Mouse (Mus musculus) testis, adult 2 months (tissue): ENCODE data around the gene Mkrn1. TPM values are rescaled to one million over a fixed set of nuclear protein-coding genes. Genes with fewer than 3 reads are reported as not detected.
A peak's percentile ranks its signal among the peaks of the same experiment; 100 is the strongest.

Source experiments
- H3K27ac ChIP-seq: fragments of 200-500 bp; 2 replicates; pipeline ENCODE4 v1.5.1; 2012; ENCODE audit warnings: low read depth, low read length; ENCODE audit not compliant: control insufficient read depth, insufficient read depth
- H3K27me3 ChIP-seq: fragments of 200-500 bp; 2 replicates; pipeline ENCODE4 v1.6.1; 2012; ENCODE audit warnings: mild to moderate bottlenecking, low read length, moderate library complexity; ENCODE audit not compliant: control insufficient read depth, insufficient read depth
- H3K36me3 ChIP-seq: fragments of 200-500 bp; 2 replicates; pipeline ENCODE4 v1.6.1; 2012; ENCODE audit warnings: mild to moderate bottlenecking, low read length; ENCODE audit not compliant: control insufficient read depth, insufficient read depth
- H3K4me1 ChIP-seq: fragments of 200-500 bp; 2 replicates; pipeline ENCODE4 v1.6.1; 2012; ENCODE audit warnings: low read length; ENCODE audit not compliant: control insufficient read depth, insufficient read depth
- H3K4me3 ChIP-seq: fragments of 200-500 bp; 2 replicates; pipeline ENCODE4 v1.5.1; 2012; ENCODE audit warnings: low read depth, mild to moderate bottlenecking, low read length, moderate library complexity, mixed read lengths; ENCODE audit not compliant: control insufficient read depth
- CTCF ChIP-seq: fragments of 200-500 bp; IDR thresholded peaks from 2 replicates; pipeline ENCODE4 v1.5.1; 2012; ENCODE audit warnings: low read depth, mild to moderate bottlenecking, inconsistent platforms, low read length, moderate library complexity; ENCODE audit not compliant: control insufficient read depth, insufficient read depth, insufficient replicate concordance
- POLR2A ChIP-seq: fragments of 200-500 bp; IDR thresholded peaks from 2 replicates; pipeline ENCODE4 v1.6.1; 2012; ENCODE audit warnings: low read depth, mild to moderate bottlenecking, inconsistent platforms, low read length, moderate library complexity; ENCODE audit not compliant: control insufficient read depth
- polyA plus RNA-seq: library from polyadenylated mRNA; depleted of rRNA; stranded (reverse); fragments of >200 nt; gene quantifications from 2 replicates; pipeline ENCODE4 v1.2.3, GENCODE M21; 2012; rRNA removed

The Mkrn1 gene
- polyA plus RNA-seq, result 366 and 374 TPM in 2 replicates

DNA sequence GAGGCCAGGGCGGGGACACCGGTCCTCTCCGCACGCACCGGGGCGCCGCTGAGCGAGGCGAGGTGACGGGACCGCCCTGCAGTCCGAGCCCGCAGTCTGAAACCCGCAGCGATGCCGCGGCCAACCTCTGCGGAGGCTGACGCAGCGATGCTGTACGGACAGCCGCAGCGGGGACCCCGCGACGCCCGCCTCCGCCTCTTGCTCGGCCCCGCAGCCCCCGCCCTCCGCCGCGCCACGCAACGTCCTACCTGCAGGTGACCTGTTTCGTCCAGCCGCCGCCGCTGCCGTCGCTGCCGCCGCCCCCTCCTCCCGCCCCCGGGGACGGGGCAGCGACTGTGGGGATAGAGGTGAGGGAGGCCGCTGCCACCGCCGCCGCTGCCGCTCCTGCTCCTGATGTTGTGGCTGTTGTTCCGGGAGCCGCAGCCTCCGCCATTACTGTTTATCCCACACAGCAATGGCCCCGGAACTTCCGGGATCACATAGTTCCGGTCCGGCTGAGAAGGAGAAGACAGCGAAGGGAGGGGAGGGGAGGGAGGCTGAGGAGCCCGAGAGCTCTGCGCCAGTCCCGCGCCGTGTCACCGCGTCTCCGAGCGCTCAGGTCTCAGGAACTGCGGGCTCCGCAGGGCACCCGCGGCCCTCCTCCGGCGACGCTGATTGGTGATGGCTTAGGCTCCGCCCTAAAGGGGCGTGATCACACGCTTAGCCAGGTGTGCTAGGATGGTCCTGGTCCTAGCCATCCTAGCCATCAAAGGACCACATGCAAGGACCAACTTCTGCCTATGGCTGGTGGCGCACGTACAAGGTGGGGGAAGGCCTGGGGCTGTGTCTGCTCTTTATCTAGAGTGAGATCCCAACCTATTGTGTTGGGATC is at the start of gene Mkrn1:
TSS of gene Mkrn1 (minus strand) at position 612 of the 871 bp plus-strand sequence.
- no peaks in the 10 kb centered on the region for H3K4me1 ChIP-seq
- no peaks in the 10 kb centered on the region for H3K27me3 ChIP-seq
- H3K4me3 ChIP-seq, result peak within 1 kb of the TSS; percentile 90
- H3K36me3 ChIP-seq, result no peaks in the 10 kb centered on the region
- H3K27ac ChIP-seq, result peak within 1 kb of the TSS; percentile 93
- no peak for TF ChIP-seq CTCF
- TF ChIP-seq POLR2A, result peak; percentile 67

DNA sequence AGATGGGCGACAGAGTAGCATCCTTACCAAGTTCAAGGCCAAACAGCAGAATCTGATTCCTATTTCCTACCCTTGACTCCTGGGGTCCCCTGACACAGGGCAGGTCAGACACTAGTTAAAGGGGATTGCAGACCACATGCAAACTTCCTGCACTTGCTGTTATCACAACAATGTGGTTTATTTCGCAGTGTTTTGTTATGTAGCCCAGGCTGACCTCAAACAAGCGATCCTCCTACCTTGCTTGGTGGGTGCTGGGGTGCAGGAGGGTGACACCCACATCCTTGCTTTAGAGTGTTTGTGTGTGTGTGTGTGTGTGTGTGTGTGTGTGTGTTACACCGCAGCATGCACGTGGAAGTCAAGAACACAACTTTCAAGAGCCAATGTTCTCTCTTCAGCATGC is 49.2 kb upstream of the Mkrn1 start:
- Histone ChIP-seq H3K36me3 (no peaks in the 10 kb centered on the region), H3K4me1 (peaks cover 1% of the 10 kb centered on the region), H3K4me3 (no peak overlapping the region), H3K27me3 (no peaks in the 10 kb centered on the region), H3K27ac (no peak overlapping the region)
- TF ChIP-seq POLR2A, result no peak
- TF ChIP-seq CTCF, result no peak

DNA sequence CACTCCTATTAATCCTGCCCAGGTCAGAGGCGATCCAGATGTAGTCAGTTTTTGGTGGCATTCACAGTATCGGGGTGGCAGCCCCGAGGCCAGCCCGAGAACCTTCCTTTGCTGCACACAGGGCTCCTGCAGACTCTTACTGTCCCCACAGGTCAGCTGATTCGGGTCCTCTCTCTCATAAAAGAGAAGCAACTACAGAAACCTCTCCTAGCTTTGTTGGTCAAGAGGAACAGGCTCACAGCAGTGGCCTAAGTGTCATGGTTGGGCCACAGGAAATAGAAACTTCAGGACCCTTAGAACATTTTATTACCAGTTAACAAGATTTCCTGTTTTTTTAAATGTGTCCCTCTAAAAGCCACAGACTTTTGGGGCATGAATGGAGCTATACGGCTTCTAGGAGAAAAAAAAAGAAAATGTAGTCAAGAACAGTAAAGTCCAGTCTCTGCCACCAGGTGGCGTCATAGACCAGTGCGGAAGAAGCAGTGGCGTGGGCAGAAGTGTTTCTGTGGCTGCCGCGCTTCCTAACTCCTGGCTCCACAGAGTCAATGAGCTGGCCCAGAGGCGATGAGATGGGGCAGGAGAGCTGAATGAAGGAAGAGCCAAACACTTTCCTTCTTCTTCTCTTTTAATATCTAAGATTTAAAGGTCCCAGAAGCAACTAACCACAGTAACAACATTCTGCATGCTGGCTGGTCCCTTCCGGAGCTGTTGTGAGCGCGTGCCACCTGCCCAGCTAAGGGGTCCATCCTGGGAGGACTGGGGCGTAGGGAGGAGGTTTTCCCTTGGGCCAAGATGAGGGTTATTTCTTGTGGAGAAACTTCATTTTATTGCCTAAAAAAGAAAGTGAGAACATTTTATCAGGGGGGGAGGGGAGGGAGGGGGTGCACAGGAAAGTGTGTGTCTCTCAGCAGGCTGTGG is 42.6 kb upstream of the Mkrn1 start:
- H3K27ac ChIP-seq, result no peak overlapping the region
- H3K27me3 ChIP-seq, result no peaks in the 10 kb centered on the region
- no peak overlapping the region for H3K4me3 ChIP-seq
- H3K36me3 ChIP-seq, result no peaks in the 10 kb centered on the region
- TF ChIP-seq POLR2A (no peak), CTCF (peak; percentile 79; the same call in 1 of the 2 replicates)
- H3K4me1 ChIP-seq, result no peaks in the 10 kb centered on the region; the same call in 1 of the 2 replicates

DNA sequence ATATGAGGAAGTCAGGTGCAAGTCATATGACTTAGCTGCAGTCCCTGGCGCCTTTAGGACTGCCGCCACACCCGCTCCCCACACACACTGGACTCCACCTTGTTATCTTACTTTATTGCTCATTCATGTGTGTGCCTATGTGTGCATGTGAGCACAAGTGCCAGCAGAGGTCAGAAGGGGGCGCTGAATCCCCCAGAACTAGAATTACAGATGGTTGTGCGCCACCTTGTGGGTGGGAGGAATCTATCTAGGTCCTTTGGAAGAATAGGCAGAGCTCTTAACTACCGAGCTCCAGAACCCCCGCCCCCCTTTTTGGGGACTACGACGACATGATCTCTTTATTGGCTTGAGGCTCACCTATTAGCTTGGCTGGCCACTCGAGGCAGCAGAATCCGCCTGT is 39.8 kb upstream of the Mkrn1 start:
- H3K36me3 ChIP-seq, result no peaks in the 10 kb centered on the region
- H3K27ac ChIP-seq, result no peak overlapping the region
- H3K4me3 ChIP-seq, result no peak overlapping the region
- no peaks in the 10 kb centered on the region; the same call in 1 of the 2 replicates for H3K4me1 ChIP-seq
- no peaks in the 10 kb centered on the region for H3K27me3 ChIP-seq
- TF ChIP-seq CTCF (no peak), POLR2A (no peak)

DNA sequence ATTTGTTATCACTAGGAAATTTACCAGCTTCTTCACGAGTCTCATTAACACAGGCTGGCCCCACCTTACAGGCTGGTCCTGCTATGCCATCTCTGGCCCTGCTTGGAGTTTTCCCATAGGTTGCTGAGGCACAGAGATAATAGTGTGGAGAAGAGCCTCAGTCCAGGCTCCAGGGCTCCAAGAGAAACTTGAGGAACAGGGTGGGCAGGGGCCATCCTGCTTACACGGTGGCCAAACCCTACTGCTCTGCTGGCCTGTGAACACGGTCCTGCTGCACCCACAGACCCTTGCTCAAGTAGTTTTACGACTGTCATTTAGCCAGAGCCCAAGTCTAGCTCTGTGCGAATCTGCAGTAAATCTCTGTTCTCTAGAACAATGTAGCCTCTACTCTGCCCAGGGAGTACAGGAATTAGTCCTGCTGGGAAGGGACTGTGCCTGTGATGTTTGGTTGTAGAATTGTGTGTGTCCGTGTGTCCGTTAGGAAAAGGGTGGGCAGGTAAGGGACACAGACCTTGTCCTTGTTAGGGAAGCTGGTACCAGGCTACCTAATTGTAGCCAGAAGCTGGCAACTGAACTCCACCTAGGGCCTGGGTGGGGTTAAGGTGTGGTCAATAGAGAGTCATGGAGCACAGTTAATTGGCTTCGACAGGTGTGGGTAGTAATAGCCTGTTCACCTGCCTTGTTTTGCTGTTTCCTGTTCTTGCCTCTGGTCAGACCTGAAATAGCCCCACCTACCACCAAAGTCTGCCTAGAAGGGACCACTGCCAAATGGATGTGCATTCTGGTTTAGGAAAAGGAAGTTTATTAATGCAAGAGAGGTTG is 35.3 kb upstream of the Mkrn1 start:
- no peak overlapping the region for H3K27ac ChIP-seq
- TF ChIP-seq CTCF (no peak), POLR2A (no peak)
- no peaks in the 10 kb centered on the region for H3K36me3 ChIP-seq
- no peaks in the 10 kb centered on the region for H3K4me1 ChIP-seq
- no peaks in the 10 kb centered on the region for H3K27me3 ChIP-seq
- no peak overlapping the region for H3K4me3 ChIP-seq

DNA sequence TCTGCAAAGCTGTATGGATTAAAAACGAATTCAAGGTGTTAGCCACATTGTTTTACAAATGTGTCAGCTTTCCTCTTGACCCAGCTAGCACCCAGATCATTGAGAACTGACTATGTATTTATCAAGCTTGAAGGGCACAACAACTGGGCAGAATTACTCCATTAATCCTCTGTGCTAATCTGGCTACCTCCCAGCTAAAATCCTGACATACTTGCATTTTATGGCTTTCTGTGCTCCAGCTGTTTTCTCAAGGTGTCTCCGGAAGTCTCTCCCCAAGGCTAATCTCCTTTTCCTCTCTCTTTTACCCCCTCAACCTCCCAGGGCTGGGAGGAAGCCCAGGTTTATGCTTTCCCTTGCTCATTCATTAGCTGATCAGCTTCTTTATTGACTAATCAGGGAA is 34.4 kb upstream of the Mkrn1 start:
- no peaks in the 10 kb centered on the region for H3K36me3 ChIP-seq
- H3K27ac ChIP-seq, result no peak overlapping the region
- no peak overlapping the region for H3K4me3 ChIP-seq
- TF ChIP-seq POLR2A (no peak), CTCF (no peak)
- no peaks in the 10 kb centered on the region for H3K4me1 ChIP-seq
- no peaks in the 10 kb centered on the region for H3K27me3 ChIP-seq

DNA sequence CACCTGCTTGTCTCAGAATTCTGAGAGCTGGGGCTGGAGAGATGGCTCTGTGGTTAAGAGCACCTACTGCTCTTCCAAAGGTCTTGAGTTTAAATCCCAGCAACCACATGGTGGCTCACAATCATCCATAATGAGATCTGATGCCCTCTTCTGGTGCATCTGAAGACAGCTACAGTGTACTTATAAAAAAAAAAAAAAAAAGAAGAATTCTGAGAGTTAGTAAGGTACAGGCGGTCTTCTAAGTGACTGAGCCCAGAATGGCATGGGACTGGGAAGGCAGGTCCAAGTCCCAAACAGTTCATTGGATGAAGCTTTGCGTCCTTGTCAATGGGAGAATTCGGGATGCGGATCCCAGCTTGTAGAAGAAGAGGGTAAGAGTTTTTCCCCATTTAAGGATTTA is 33.3 kb upstream of the Mkrn1 start:
- H3K4me3 ChIP-seq, result no peak overlapping the region
- no peaks in the 10 kb centered on the region for H3K36me3 ChIP-seq
- no peak overlapping the region for H3K27ac ChIP-seq
- no peaks in the 10 kb centered on the region for H3K27me3 ChIP-seq
- H3K4me1 ChIP-seq, result no peaks in the 10 kb centered on the region
- TF ChIP-seq POLR2A (no peak), CTCF (no peak)
